Mouse (Mus musculus) neural tube, embryonic 13.5 days (tissue): ENCODE results near the gene Tac2. TPM values are rescaled to one million over a fixed set of nuclear protein-coding genes. Genes with fewer than 3 reads are reported as not detected.

Source experiments
- ATAC-seq: fragments of 200-750 bp; cut with Nextera tagmentation; 2 replicates; pipeline ENCODE4 v1.8.0; 2017; ENCODE audit warnings: low read depth, mild to moderate bottlenecking, moderate TSS enrichment, moderate library complexity
- H3K27ac ChIP-seq: fragments of 300-500 bp; sonication (generic); replicated peaks from 2 replicates; pipeline ENCODE4 v1.5.1; 2015; ENCODE audit warnings: moderate library complexity, mild to moderate bottlenecking, inconsistent platforms
- H3K27me3 ChIP-seq: fragments of 300-500 bp; sonication (generic); 2 replicates; pipeline ENCODE4 v1.6.1; 2015; ENCODE audit warnings: mild to moderate bottlenecking, inconsistent platforms
- H3K36me3 ChIP-seq: fragments of 300-500 bp; sonication (generic); 2 replicates; pipeline ENCODE4 v1.6.1; 2015; ENCODE audit warnings: mild to moderate bottlenecking, inconsistent platforms
- H3K4me1 ChIP-seq: fragments of 300-500 bp; sonication (generic); replicated peaks from 2 replicates; pipeline ENCODE4 v1.6.1; 2015; ENCODE audit warnings: inconsistent platforms
- H3K4me2 ChIP-seq: fragments of 300-500 bp; sonication (generic); 2 replicates; pipeline ENCODE4 v1.6.1; 2015; ENCODE audit warnings: inconsistent platforms, mild to moderate bottlenecking, moderate library complexity
- H3K4me3 ChIP-seq: fragments of 300-500 bp; sonication (generic); 2 replicates; pipeline ENCODE4 v1.5.1; 2015; ENCODE audit warnings: mild to moderate bottlenecking, inconsistent platforms
- H3K9ac ChIP-seq: fragments of 300-500 bp; sonication (generic); 2 replicates; pipeline ENCODE4 v1.6.1; 2015; ENCODE audit warnings: moderate library complexity, mild to moderate bottlenecking, inconsistent platforms
- H3K9me3 ChIP-seq: fragments of 300-500 bp; sonication (generic); 2 replicates; pipeline ENCODE4 v1.6.1; 2016; ENCODE audit warnings: inconsistent platforms
- WGBS: fragments of 180-500 bp; shearing (Covaris S2); methylation state at CpG from one replicate; pipeline ENCODE4 v1.1.7; 2015; 5-methylcytosine and 5-hydroxymethylcytosine counted together
- polyA plus RNA-seq: library from polyadenylated mRNA; unstranded; fragments of >200 nt; fragmentation: Nextera tagmentation; extraction: Ambion mirVana; gene quantifications from 2 replicates; pipeline ENCODE4 v1.2.1, GENCODE M21; 2015

The Tac2 gene
- polyA plus RNA-seq, result 0.31 and 1.9 TPM in 2 replicates

DNA sequence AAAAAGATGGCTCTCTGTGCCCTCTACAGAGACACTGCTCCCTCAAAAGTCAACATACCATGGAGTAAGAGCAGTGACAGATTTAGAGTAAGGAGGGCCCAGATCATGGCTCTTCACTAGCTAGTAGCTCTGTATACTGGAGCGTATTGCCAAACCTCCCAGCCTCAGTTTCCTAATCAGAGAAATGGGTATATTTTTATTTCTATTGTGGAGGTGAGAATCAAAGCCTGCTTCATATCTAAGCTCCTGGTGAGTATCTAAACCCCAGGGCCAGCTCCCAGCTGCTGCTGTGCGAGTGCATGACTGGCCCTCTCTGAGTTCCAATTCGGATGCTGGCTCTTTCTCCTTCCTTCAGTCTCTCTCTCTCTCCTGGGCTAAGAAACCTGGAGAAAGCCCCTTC, at the start of gene Tac2:
Gene Tac2, plus strand, starts transcription at position 301 of the 400 bp plus-strand sequence.
- Histone ChIP-seq H3K36me3 (no peaks in the 10 kb centered on the region), H3K9me3 (no peaks in the 10 kb centered on the region)

DNA sequence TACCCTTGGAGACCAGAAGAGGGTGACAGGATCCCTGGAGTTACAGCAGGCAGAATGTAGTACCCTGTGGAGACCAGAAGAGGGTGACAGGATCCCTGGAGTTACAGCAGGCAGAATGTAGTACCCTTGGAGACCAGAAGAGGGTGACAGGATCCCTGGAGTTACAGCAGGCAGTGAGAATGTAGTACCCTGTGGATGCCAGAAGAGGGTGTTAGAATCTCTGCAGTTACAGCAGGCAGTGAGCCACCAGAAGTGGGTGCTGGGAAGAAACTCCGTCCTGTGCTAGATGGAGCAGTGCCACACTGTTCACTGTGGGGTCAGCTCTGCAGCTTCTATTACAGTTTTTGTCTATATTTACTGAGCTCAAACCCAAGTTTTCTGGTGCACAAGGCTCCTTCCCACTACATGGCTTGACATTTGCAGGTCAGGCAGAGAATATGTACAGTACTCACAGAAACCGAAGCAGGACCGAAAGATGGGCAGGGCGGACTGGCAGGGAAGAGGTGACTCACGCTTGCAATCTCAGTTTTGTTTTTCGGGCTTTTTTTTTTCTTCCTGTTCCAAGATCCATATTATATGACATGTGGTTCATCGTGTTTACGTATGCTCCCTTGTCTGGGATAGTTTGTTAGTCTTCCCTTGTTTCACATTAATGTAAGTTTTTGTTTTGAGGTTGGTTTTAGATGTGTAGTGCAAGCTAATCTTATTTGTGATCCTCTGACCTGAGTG, 49.3 kb upstream of the Tac2 start:
- Histone ChIP-seq H3K4me3 (no peak overlapping the region), H3K4me1 (peaks cover 17% of the 10 kb centered on the region), H3K27me3 (peaks cover 4% of the 10 kb centered on the region), H3K9me3 (no peaks in the 10 kb centered on the region), H3K36me3 (no peaks in the 10 kb centered on the region), H3K9ac (no peak overlapping the region), H3K27ac (no peak overlapping the region), H3K4me2 (no peak overlapping the region)
- WGBS, result 86% methylated on average over 8 of the region's 8 CpGs
- ATAC-seq, result no peak

More for the DNA sequence above, at the start of gene Tac2:
- ATAC-seq, result no peak
- Histone ChIP-seq H3K4me1 (peaks cover 22% of the 10 kb centered on the region), H3K4me2 (no peak within 1 kb of the TSS), H3K27me3 (peaks cover 19% of the 10 kb centered on the region), H3K27ac (no peak within 1 kb of the TSS), H3K4me3 (no peak within 1 kb of the TSS), H3K9ac (no peak within 1 kb of the TSS)
- 87% methylated on average over 3 of the region's 3 CpGs for WGBS

DNA sequence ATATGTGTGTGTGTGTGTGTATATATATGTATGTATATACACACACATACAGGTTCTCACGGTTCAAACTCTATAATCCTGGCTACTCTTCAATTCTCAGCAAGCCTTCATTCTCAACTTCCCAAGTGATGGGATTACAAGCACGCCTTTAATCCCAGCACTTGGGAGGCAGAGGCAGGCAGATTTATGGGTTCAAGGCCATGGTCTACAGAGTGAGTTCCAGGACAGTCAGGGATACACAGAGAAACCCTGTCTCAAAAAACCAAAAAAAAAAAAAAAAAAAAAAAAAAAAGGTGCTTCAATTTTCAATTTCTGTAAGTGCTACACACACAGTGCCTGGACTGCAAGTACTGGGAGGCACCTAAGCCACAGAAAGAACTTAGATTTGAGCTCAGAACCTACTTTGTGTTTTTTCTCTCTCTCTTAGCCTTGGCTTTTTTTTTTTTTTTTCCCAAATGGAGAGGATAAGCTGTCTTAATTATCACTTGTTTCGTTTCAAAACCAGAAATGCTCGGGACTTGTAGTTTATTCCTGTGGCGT, 48.3 kb upstream of the Tac2 start:
- no peaks in the 10 kb centered on the region for H3K27me3 ChIP-seq
- peak overlapping the region; percentile 57 for H3K27ac ChIP-seq
- no peaks in the 10 kb centered on the region for H3K36me3 ChIP-seq
- peak overlapping the region; percentile 80 for H3K4me3 ChIP-seq
- H3K9ac ChIP-seq, result peak overlapping the region; percentile 63
- ATAC-seq, result no peak
- WGBS, result 53% methylated on average over 5 of the region's 5 CpGs
- no peaks in the 10 kb centered on the region for H3K9me3 ChIP-seq
- H3K4me2 ChIP-seq, result peak overlapping the region; percentile 60
- H3K4me1 ChIP-seq, result peaks cover 17% of the 10 kb centered on the region

DNA sequence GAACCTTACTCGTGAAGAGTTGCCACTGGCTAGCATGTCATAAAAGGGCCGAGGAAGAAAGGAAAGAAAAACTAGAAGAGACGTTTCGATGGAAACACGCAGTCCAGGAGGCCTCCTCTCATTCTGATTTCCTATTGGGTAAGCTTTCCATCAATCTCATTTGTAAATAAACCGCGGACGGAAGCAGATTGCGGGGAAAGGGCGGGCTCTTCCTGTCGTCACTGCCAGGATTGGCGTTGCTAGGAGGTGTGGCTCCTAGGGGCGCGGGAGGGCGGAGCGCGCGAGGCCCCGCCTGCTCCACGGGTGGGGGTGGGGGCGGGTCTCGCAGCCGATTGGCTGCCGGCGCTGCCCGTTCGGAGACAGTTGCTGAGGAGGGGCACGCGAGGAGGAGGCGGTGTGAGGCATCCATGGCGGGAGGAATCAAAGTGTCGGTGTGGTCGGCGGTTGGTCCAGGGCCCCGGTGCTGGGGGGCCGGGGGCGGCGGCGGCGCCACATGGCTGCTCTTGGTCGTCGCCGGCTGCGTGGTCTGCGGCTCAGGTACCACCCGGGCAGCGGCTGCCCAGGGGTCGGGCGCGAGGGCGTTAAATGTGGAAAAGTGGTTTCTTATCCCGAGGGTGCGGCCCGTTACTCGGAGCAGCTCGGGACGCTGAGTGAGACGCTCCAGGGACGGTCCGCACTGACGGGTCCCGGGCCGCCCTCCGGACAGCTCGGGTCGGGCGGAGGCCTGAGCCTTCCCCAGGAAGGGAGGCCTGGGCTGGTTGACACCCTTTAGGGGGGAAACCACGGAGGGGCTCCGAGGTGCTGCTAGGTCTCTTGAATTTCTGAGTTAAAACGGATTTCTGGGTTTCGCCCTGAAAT, 47.4 kb upstream of the Tac2 start:
- Histone ChIP-seq H3K4me3 (peak overlapping the region; percentile 80), H3K27ac (peak overlapping the region; percentile 61), H3K36me3 (no peaks in the 10 kb centered on the region), H3K4me1 (peaks cover 17% of the 10 kb centered on the region), H3K4me2 (peak overlapping the region; percentile 97), H3K9me3 (no peaks in the 10 kb centered on the region), H3K9ac (peak overlapping the region; percentile 77), H3K27me3 (no peaks in the 10 kb centered on the region)
- ATAC-seq, result peak; percentile 96
- WGBS, result under 1% methylated on average over 71 of the region's 71 CpGs

DNA sequence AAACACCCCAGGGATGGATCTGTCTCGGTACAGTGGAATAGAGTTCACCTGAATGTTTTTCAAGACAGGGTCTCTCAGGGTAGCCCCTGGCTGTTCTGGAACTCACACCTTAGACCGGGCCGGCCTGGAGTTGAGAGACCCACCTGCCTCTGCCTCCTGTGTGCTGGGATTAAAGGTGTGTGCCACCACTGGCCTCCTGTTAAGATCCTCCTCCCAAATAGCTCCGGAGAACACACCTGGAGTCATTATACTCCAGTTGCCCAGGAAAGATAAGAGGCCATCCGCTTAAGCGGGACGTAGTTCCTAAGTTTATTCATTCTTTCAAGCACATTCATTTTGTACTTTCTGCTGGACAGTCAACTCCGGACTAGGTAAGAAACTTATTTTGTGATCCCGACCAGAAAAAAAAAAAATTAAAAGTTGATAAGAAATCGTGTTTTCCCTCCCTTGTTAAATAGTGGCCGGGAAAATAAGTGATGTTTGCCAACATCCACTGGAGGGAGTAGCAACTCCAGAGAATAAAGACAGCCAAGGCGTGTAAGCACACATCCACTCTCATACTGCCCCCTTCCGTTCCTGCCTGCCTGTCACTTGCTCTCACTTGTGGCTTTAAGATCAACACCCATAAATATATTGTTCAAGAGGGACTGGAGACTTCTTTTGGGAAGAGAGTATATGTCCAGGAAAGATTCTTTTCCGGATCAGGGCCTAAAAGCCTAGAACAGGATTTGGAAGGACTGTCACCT, 46.5 kb upstream of the Tac2 start:
- peak overlapping the region; percentile 77 for H3K9ac ChIP-seq
- H3K27ac ChIP-seq, result 0 out of 2 replicates have a peak overlapping the region, but pooled peaks have one; percentile 61
- H3K36me3 ChIP-seq, result no peaks in the 10 kb centered on the region
- peaks cover 17% of the 10 kb centered on the region for H3K4me1 ChIP-seq
- 15% methylated on average over 14 of the region's 14 CpGs for WGBS
- H3K27me3 ChIP-seq, result no peaks in the 10 kb centered on the region
- no peak for ATAC-seq
- peak overlapping the region; percentile 80 for H3K4me3 ChIP-seq
- H3K9me3 ChIP-seq, result no peaks in the 10 kb centered on the region
- H3K4me2 ChIP-seq, result peak overlapping the region; percentile 97

DNA sequence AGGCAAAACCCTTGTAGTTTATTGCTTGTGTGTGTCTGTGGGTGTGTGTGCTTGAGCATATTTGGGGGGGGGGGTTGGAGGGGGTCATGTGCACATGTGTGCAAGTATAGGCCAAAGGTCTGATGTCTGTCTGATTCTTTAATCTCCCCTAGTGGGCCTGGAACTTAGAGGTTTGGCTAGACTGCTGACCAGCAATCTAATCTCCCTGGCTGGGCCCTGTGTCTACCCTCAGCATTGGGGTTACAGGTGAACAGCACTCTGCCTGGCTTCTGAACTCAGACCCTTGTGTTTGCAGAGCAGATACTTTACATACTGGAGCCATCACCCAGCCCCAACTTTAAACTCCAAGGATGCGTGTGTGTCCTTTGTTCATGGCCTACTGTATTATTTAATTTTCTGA, 45.1 kb upstream of the Tac2 start:
- Histone ChIP-seq H3K9me3 (no peaks in the 10 kb centered on the region), H3K27ac (no peak overlapping the region), H3K4me3 (no peak overlapping the region), H3K27me3 (no peaks in the 10 kb centered on the region), H3K36me3 (no peaks in the 10 kb centered on the region), H3K4me1 (peaks cover 17% of the 10 kb centered on the region), H3K9ac (no peak overlapping the region), H3K4me2 (no peak overlapping the region)
- ATAC-seq, result no peak
- 92% methylated on average over 1 of the region's 1 CpGs for WGBS

DNA sequence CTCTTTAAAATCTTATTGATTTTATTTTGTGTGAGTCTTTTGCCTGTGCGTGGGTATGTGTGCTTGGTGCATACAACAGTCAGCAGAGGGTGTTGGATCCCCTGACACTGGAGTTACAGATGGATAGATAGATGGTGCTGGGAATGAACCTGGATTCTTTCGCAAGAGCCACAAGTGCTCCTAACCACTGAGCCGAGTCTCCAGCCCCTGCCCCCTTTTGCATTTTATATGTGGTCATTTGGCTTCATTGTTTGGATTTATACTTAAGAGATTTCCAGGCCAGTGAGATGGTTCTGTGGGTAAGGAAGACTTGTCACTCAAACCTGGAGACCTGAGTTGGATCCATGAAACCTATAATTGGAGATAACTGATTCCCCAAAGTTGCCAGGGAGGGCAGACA, 44.4 kb upstream of the Tac2 start:
- ATAC-seq, result no peak
- no peaks in the 10 kb centered on the region for H3K36me3 ChIP-seq
- H3K4me1 ChIP-seq, result peaks cover 17% of the 10 kb centered on the region
- H3K27ac ChIP-seq, result no peak overlapping the region
- no peak overlapping the region for H3K4me2 ChIP-seq
- H3K9ac ChIP-seq, result no peak overlapping the region
- H3K4me3 ChIP-seq, result no peak overlapping the region
- WGBS, result 94% methylated on average over 3 of the region's 3 CpGs
- no peaks in the 10 kb centered on the region for H3K9me3 ChIP-seq
- no peaks in the 10 kb centered on the region for H3K27me3 ChIP-seq

DNA sequence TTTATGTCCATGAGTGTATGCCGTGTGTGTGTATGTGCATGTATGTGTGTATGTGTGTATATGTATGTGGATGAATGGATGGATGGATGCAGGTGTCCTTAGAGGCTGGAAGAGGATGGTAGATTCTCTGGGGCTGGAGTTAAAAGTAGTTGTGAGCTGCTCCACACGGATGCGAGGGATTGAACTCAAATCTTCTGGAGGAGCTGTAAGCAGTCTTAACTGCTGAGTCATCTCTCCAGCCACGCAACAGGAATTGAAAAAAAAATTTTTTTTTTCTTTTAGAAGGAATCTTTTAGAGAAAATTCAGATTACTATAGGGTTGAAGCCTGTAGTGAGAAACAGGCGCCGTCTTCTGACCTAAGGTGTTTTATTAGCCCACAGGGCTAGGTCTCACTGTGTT, 41.4 kb upstream of the Tac2 start:
- H3K27me3 ChIP-seq, result no peaks in the 10 kb centered on the region
- no peak overlapping the region for H3K4me2 ChIP-seq
- no peak overlapping the region for H3K27ac ChIP-seq
- 97% methylated on average over 6 of the region's 6 CpGs for WGBS
- H3K4me3 ChIP-seq, result no peak overlapping the region
- H3K4me1 ChIP-seq, result peaks cover 5% of the 10 kb centered on the region
- no peak for ATAC-seq
- no peak overlapping the region for H3K9ac ChIP-seq
- H3K9me3 ChIP-seq, result no peaks in the 10 kb centered on the region
- no peaks in the 10 kb centered on the region for H3K36me3 ChIP-seq

DNA sequence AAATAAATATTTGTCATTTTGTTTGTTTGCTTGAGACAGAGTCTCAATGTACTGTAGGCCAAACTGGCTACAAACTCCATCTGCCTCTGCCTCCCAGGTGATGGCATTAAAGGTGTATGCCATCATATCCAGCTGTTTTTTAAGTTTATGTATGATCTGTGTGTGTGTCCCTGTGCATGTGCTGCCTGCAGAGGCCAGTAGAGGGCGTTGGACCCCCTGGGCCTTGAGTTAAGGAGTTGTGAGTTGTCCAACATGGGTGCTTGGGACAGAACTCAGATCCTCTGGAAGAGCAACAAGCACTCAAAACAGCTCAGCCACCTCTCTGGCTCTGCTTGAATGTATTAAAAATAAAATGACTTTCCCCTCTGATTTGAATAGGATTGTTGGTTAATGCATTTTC, 33.2 kb upstream of the Tac2 start:
- WGBS, result 26% methylated on average over 1 of the region's 1 CpGs
- H3K4me2 ChIP-seq, result no peak overlapping the region
- no peak overlapping the region for H3K27ac ChIP-seq
- H3K27me3 ChIP-seq, result no peaks in the 10 kb centered on the region
- H3K9ac ChIP-seq, result no peak overlapping the region
- peaks cover 32% of the 10 kb centered on the region for H3K36me3 ChIP-seq
- no peaks in the 10 kb centered on the region for H3K4me1 ChIP-seq
- H3K9me3 ChIP-seq, result no peaks in the 10 kb centered on the region
- no peak for ATAC-seq
- H3K4me3 ChIP-seq, result no peak overlapping the region

DNA sequence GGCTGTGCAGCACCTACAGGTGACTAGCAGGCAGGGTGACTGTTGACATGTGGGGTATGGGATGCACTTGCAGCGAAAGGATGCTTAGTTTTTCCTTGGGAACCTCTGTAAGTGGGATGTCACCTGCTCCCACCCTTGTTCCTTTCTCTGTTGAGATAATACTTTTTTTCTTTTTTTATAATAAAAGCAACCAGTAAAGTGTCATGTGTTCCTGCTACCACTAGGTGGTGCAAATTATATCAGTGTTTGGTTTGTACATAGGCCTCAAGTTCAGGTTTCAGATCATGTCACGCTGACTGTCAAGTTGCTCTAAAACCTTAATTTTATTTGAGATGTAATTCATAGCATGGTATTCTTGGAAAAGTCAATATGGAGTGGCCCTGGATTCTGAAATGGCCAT, 29.6 kb upstream of the Tac2 start:
- 63% methylated on average over 2 of the region's 2 CpGs for WGBS
- H3K36me3 ChIP-seq, result peaks cover 44% of the 10 kb centered on the region
- no peak overlapping the region for H3K27ac ChIP-seq
- no peaks in the 10 kb centered on the region for H3K9me3 ChIP-seq
- no peak overlapping the region for H3K9ac ChIP-seq
- no peak overlapping the region for H3K4me3 ChIP-seq
- H3K27me3 ChIP-seq, result no peaks in the 10 kb centered on the region
- H3K4me2 ChIP-seq, result no peak overlapping the region
- ATAC-seq, result no peak
- no peaks in the 10 kb centered on the region for H3K4me1 ChIP-seq

DNA sequence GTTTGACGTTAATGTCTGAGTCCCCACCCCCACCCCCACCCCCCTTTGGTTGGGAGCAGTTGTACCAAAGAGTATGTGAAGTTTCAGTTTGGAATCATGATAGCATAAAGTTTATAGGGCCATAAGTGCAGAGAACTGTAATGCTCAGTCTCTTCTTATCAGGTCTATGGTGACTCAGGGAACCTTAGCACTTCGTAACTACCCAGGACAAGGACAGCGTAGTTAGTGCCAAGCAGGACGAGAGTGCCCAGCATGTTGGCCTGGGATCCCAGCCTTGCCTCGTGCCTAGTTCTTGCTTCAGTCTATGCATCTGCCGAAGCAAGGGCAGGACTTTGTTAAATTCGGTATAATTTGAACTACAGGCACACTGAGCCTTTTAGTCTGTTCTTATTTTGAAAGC, 28.5 kb upstream of the Tac2 start:
- peaks cover 46% of the 10 kb centered on the region for H3K36me3 ChIP-seq
- H3K9me3 ChIP-seq, result no peaks in the 10 kb centered on the region
- 93% methylated on average over 7 of the region's 7 CpGs for WGBS
- H3K27ac ChIP-seq, result no peak overlapping the region
- no peak overlapping the region for H3K4me2 ChIP-seq
- H3K27me3 ChIP-seq, result no peaks in the 10 kb centered on the region
- no peaks in the 10 kb centered on the region for H3K4me1 ChIP-seq
- ATAC-seq, result no peak
- no peak overlapping the region for H3K4me3 ChIP-seq
- no peak overlapping the region for H3K9ac ChIP-seq

DNA sequence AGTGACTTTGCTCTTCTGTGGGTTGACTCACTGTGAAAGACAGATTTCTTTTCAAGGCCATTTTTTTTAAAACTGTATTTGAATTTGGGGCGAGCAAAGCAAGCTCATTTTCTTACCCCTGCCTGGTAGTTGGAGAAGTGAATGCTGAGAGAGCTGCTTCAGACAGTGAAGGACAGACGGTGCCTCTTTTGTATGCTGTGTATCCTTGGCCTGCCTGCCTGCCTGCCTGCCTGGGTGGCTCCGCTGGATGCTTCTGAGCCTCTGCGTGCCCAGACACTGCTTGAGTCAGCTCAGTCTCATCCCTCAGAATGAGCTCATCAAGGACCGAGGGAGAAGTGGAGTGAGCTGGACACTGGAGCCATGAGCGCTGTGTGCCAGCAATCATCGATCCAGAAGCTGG, 25.3 kb upstream of the Tac2 start:
- Histone ChIP-seq H3K9me3 (no peaks in the 10 kb centered on the region), H3K4me2 (no peak overlapping the region), H3K4me3 (no peak overlapping the region), H3K36me3 (peaks cover 30% of the 10 kb centered on the region), H3K27me3 (no peaks in the 10 kb centered on the region), H3K27ac (no peak overlapping the region), H3K9ac (no peak overlapping the region), H3K4me1 (no peaks in the 10 kb centered on the region)
- 91% methylated on average over 7 of the region's 7 CpGs for WGBS
- no peak for ATAC-seq
